Mouse (Mus musculus) MEL (cell line): ENCODE measurements around the gene Fis1. TPM values are rescaled to one million over a fixed set of nuclear protein-coding genes. Genes with fewer than 3 reads are reported as not detected.

Experiments
- DNase-seq: peaks from one replicate; pipeline ENCODE4 v3.0.0; 2011; ENCODE audit warnings: low read depth, low spot score
- H3K27ac ChIP-seq: 2 replicates; pipeline ENCODE4 v1.5.1; 2012; ENCODE audit warnings: low read depth, mild to moderate bottlenecking, control low read depth, low read length, moderate library complexity; ENCODE audit not compliant: control insufficient read depth
- H3K27me3 ChIP-seq, 2 experiments: fragments of 150-350 bp in 1 of 2; sonication (generic) in 1 of 2; 2 replicates each; pipeline ENCODE4 v1.6.1; 2012; ENCODE audit warnings: low read length in 2 of 2, mild to moderate bottlenecking in 2 of 2, improper control_type of control experiment in 1 of 2, moderate library complexity in 1 of 2; ENCODE audit not compliant: insufficient read depth in 2 of 2, control insufficient read depth in 1 of 2
- H3K36me3 ChIP-seq, 2 experiments: 2 replicates each; pipeline ENCODE4 v1.6.1; 2012 to 2014; ENCODE audit warnings: low read length in 2 of 2, improper control_type of control experiment in 1 of 2, inconsistent platforms in 1 of 2, mild to moderate bottlenecking in 1 of 2; ENCODE audit not compliant: insufficient read depth in 2 of 2, control insufficient read depth in 1 of 2
- H3K4me1 ChIP-seq, 2 experiments: fragments of 150-350 bp in 1 of 2; sonication (generic) in 1 of 2; 2 replicates each; pipeline ENCODE4 v1.6.1; 2012; ENCODE audit warnings: low read length in 2 of 2, improper control_type of control experiment in 1 of 2, mild to moderate bottlenecking in 1 of 2; ENCODE audit not compliant: insufficient read depth in 2 of 2, control insufficient read depth in 1 of 2
- H3K4me3 ChIP-seq, 2 experiments: fragments of 150-350 bp in 1 of 2; sonication (generic) in 1 of 2; 2 replicates each; pipeline ENCODE4 v1.5.1; 2012; ENCODE audit warnings: low read depth in 2 of 2, low read length in 2 of 2, mild to moderate bottlenecking in 2 of 2, moderate library complexity in 2 of 2, control low read depth in 1 of 2, improper control_type of control experiment in 1 of 2; ENCODE audit not compliant: control insufficient read depth in 1 of 2, insufficient read depth in 1 of 2
- H3K79me2 ChIP-seq: 2 replicates; pipeline ENCODE4 v1.6.1; 2012; ENCODE audit warnings: mild to moderate bottlenecking, low read length, moderate library complexity; ENCODE audit not compliant: control insufficient read depth, poor library complexity, insufficient read depth
- H3K9ac ChIP-seq: 2 replicates; pipeline ENCODE4 v1.6.1; 2012; ENCODE audit warnings: low read depth, mild to moderate bottlenecking, control low read depth, low read length, moderate library complexity; ENCODE audit not compliant: control insufficient read depth, poor library complexity, severe bottlenecking
- H3K9me3 ChIP-seq: fragments of 150-350 bp; sonication (generic); replicated peaks from 2 replicates; pipeline ENCODE4 v1.6.1; 2012; ENCODE audit warnings: mild to moderate bottlenecking, low read length, improper control_type of control experiment, moderate library complexity; ENCODE audit not compliant: insufficient read depth
- CHD1 ChIP-seq: IDR thresholded peaks from 2 replicates; pipeline ENCODE4 v1.6.1; 2012; ENCODE audit warnings: low read depth, mild to moderate bottlenecking, inconsistent platforms, low read length, improper control_type of control experiment
- CHD2 ChIP-seq: IDR thresholded peaks from 2 replicates; pipeline ENCODE4 v1.6.1; 2011; ENCODE audit warnings: low read length, improper control_type of control experiment
- E2F4 ChIP-seq: IDR thresholded peaks from 2 replicates; pipeline ENCODE4 v1.6.1; 2011; ENCODE audit warnings: low read depth, low read length, improper control_type of control experiment, borderline replicate concordance
- ETS1 ChIP-seq: IDR thresholded peaks from 2 replicates; pipeline ENCODE4 v1.6.1; 2012; ENCODE audit warnings: low read depth, mild to moderate bottlenecking, inconsistent platforms, low read length, improper control_type of control experiment, moderate library complexity
- GABPA ChIP-seq: IDR thresholded peaks from 2 replicates; pipeline ENCODE4 v1.6.1; 2012; ENCODE audit warnings: low read depth, mild to moderate bottlenecking, inconsistent platforms, low read length, improper control_type of control experiment, moderate library complexity
- GATA1 ChIP-seq: IDR thresholded peaks from 2 replicates; pipeline ENCODE4 v1.6.1; 2011; ENCODE audit warnings: low read depth, low read length, improper control_type of control experiment
- HCFC1 ChIP-seq: IDR thresholded peaks from 2 replicates; pipeline ENCODE4 v1.6.1; 2012; ENCODE audit warnings: low read depth, mild to moderate bottlenecking, inconsistent platforms, low read length, improper control_type of control experiment, moderate library complexity
- MAZ ChIP-seq: IDR thresholded peaks from 2 replicates; pipeline ENCODE4 v1.6.1; 2012; ENCODE audit warnings: low read depth, mild to moderate bottlenecking, inconsistent platforms, low read length, improper control_type of control experiment
- MEF2A ChIP-seq: IDR thresholded peaks from 2 replicates; pipeline ENCODE4 v1.6.1; 2014; ENCODE audit warnings: low read depth, mild to moderate bottlenecking, inconsistent platforms, low read length, improper control_type of control experiment; ENCODE audit not compliant: poor library complexity, insufficient replicate concordance, severe bottlenecking; ENCODE audit errors: extremely low read depth
- MYB ChIP-seq: IDR thresholded peaks from 2 replicates; pipeline ENCODE4 v1.6.1; 2011; ENCODE audit warnings: mild to moderate bottlenecking, low read depth, low read length, improper control_type of control experiment
- NELFE ChIP-seq: IDR thresholded peaks from 2 replicates; pipeline ENCODE4 v1.6.1; 2011; ENCODE audit warnings: low read depth, low read length, improper control_type of control experiment
- POLR2A ChIP-seq, 2 experiments: IDR thresholded peaks; 2 replicates each; pipeline ENCODE4 v1.6.1; 2011 to 2012; ENCODE audit warnings: low read length in 2 of 2, mild to moderate bottlenecking in 2 of 2, control low read depth in 1 of 2, improper control_type of control experiment in 1 of 2, low read depth in 1 of 2, moderate library complexity in 1 of 2; ENCODE audit not compliant: control insufficient read depth in 1 of 2, insufficient read depth in 1 of 2, poor library complexity in 1 of 2
- RCOR1 ChIP-seq: IDR thresholded peaks from 2 replicates; pipeline ENCODE4 v1.6.1; 2012; ENCODE audit warnings: low read depth, mild to moderate bottlenecking, inconsistent platforms, low read length, improper control_type of control experiment
- SIN3A ChIP-seq: IDR thresholded peaks from 2 replicates; pipeline ENCODE4 v1.6.1; 2012; ENCODE audit warnings: low read length, improper control_type of control experiment, inconsistent platforms
- TAL1 ChIP-seq: IDR thresholded peaks from 2 replicates; pipeline ENCODE4 v1.6.1; 2012; ENCODE audit warnings: mild to moderate bottlenecking, inconsistent platforms, low read length, moderate library complexity, mixed read lengths
- TCF12 ChIP-seq: IDR thresholded peaks from 2 replicates; pipeline ENCODE4 v1.6.1; 2014; ENCODE audit warnings: low read depth, mild to moderate bottlenecking, inconsistent platforms, low read length, improper control_type of control experiment, moderate library complexity
- UBTF ChIP-seq: IDR thresholded peaks from 2 replicates; pipeline ENCODE4 v1.6.1; 2012; ENCODE audit warnings: low read depth, mild to moderate bottlenecking, inconsistent platforms, low read length, improper control_type of control experiment, moderate library complexity, borderline replicate concordance; ENCODE audit not compliant: insufficient read depth
- ZC3H11A ChIP-seq: IDR thresholded peaks from 2 replicates; pipeline ENCODE4 v1.6.1; 2012; ENCODE audit warnings: low read depth, mild to moderate bottlenecking, inconsistent platforms, low read length, improper control_type of control experiment
- ZMIZ1 ChIP-seq: IDR thresholded peaks from 2 replicates; pipeline ENCODE4 v1.6.1; 2012; ENCODE audit warnings: low read depth, mild to moderate bottlenecking, inconsistent platforms, low read length, improper control_type of control experiment, moderate library complexity
- polyA plus RNA-seq, 2 experiments: library from polyadenylated mRNA; stranded (reverse) in 1 of 2; unstranded in 1 of 2; fragments of >175 nt in 1 of 2; fragments of >200 nt in 1 of 2; gene quantifications; 2 replicates each; pipeline versions ENCODE4 v1.2.1 to v1.2.4; 2012; ENCODE audit warnings: low replicate concordance in 2 of 2, low read depth in 1 of 2; ENCODE audit not compliant: insufficient read length in 2 of 2, insufficient read depth in 1 of 2, missing spikeins in 1 of 2
- total RNA-seq: library from RNA; depleted of rRNA; stranded (reverse); fragments of 300-350 nt; gene quantifications from 2 replicates; pipeline ENCODE4 v1.2.3, GENCODE M21; 2012

Gene Fis1
- total and polyA plus RNA-seq, 3 experiments: 164 to 184 TPM; not detected in 1

DNA sequence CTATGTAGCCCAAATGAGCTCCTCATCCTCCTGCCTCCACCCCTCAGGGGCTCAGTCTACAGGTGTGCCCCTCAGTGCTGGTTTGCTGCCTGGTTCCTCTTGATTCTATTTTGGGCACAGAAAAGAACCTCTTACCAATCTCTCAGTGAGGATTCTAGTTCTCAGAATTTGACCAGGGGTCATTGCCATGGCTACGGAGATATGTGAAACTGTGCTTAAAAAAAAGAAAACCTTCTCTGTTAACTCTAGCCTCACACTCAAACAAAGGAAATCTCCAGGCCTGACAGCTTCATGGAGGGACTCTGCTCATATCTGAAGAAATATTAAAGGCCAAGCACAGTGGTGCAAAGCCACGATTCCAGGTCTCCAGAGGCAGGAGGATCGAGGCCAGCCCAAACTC lies 10.3 kb upstream of the Fis1 start:
- H3K79me2 ChIP-seq: no peaks in the 10 kb centered on the region
- H3K27ac ChIP-seq: no peak overlapping the region
- no peak overlapping the region for H3K9ac ChIP-seq
- no peak for DNase-seq
- H3K9me3 ChIP-seq: no peaks in the 10 kb centered on the region
- no peaks in the 10 kb centered on the region; a peak in 1 of 4 replicates for H3K36me3 ChIP-seq
- TF ChIP-seq TAL1 (no peak), ZC3H11A (no peak), NELFE (no peak), MYB (no peak), POLR2A (IDR thresholded peaks at IDR 0.05; ENCODE audit: control insufficient read depth in 1 of 2, insufficient read depth in 1 of 2, low read depth in 1 of 2, low read length in 2 of 2, poor library complexity in 1 of 2) (no peak), GATA1 (no peak), RCOR1 (no peak), HCFC1 (no peak), E2F4 (no peak), UBTF (no peak), SIN3A (no peak), MEF2A (no peak), MAZ (no peak)
- TF ChIP-seq, all 39 proteins: peak for 0
- no peak overlapping the region for H3K4me3 ChIP-seq
- H3K27me3 ChIP-seq: no peaks in the 10 kb centered on the region
- no peaks in the 10 kb centered on the region for H3K4me1 ChIP-seq

DNA sequence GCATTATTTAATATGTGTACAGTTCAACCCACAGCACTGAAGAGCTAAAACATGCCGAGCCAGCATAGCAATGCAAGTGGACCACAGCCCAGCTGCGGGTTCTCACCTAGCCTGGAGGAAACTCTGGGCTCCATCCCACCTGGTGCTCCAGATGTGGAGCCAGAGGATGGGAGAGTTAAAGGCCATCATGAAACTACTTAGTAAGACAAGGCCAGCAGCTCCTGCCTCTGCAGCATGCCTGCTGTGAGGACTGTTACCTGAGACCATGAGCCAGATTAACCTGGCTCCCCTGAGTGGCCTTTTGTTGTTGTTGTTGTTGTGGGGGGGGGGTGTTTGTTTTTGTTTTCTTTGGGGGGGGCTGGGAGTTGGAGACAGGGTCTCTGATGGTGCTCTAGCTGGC lies 9.7 kb upstream of the Fis1 start:
- no peak overlapping the region for H3K4me3 ChIP-seq
- no peaks in the 10 kb centered on the region for H3K4me1 ChIP-seq
- TF ChIP-seq ZMIZ1 (no peak), CHD2 (no peak), HCFC1 (no peak), NELFE (no peak), ETS1 (no peak), TCF12 (no peak), GABPA (no peak), CHD1 (no peak)
- H3K9me3 ChIP-seq: no peaks in the 10 kb centered on the region
- no peaks in the 10 kb centered on the region for H3K27me3 ChIP-seq
- H3K79me2 ChIP-seq: no peaks in the 10 kb centered on the region
- no peak overlapping the region for H3K27ac ChIP-seq
- H3K9ac ChIP-seq: no peak overlapping the region
- no peaks in the 10 kb centered on the region for H3K36me3 ChIP-seq
- DNase-seq: no peak
